Mouse (Mus musculus) ES-Bruce4 (cell line): ENCODE data around the gene C130074G19Rik. TPM values are rescaled to one million over a fixed set of nuclear protein-coding genes. Genes with fewer than 3 reads are reported as not detected.

ENCODE experiments used
- H3K27ac ChIP-seq: 2 replicates; pipeline ENCODE4 v1.5.1; 2012; ENCODE audit warnings: low read length, inconsistent platforms; ENCODE audit not compliant: insufficient read depth
- H3K27me3 ChIP-seq: 2 replicates; pipeline ENCODE4 v1.6.1; 2012; ENCODE audit warnings: mild to moderate bottlenecking, low read length, inconsistent platforms; ENCODE audit not compliant: control insufficient read depth, poor library complexity, insufficient read depth, severe bottlenecking
- H3K36me3 ChIP-seq: 2 replicates; pipeline ENCODE4 v1.6.1; 2012; ENCODE audit warnings: inconsistent platforms, mild to moderate bottlenecking, low read length, moderate library complexity; ENCODE audit not compliant: control insufficient read depth, poor library complexity, insufficient read depth, severe bottlenecking
- H3K4me1 ChIP-seq: one replicate; pipeline ENCODE4 v1.8.1; 2011; ENCODE audit warnings: low read length; ENCODE audit not compliant: control insufficient read depth, insufficient read depth
- H3K4me3 ChIP-seq: 2 replicates; pipeline ENCODE4 v1.5.1; 2011; ENCODE audit warnings: low read depth, mild to moderate bottlenecking, low read length
- H3K9ac ChIP-seq: 2 replicates; pipeline ENCODE4 v1.6.1; 2012; ENCODE audit warnings: low read depth, mild to moderate bottlenecking, inconsistent platforms; ENCODE audit not compliant: poor library complexity, severe bottlenecking
- H3K9me3 ChIP-seq: replicated peaks from 2 replicates; pipeline ENCODE4 v1.6.1; 2012; ENCODE audit warnings: mild to moderate bottlenecking, low read length, inconsistent platforms; ENCODE audit not compliant: control insufficient read depth, poor library complexity, insufficient read depth, severe bottlenecking
- CTCF ChIP-seq: IDR thresholded peaks from one replicate; pipeline ENCODE4 v1.8.1; 2011; ENCODE audit warnings: low read depth, low read length
- EP300 ChIP-seq: IDR thresholded peaks from 2 replicates; pipeline ENCODE4 v1.6.1; 2011; ENCODE audit warnings: low read depth, low read length; ENCODE audit not compliant: insufficient read depth
- POLR2A ChIP-seq: IDR thresholded peaks from one replicate; pipeline ENCODE4 v1.8.1; 2011; ENCODE audit warnings: low read length; ENCODE audit not compliant: insufficient read depth
- polyA plus RNA-seq: library from polyadenylated mRNA; stranded (reverse); fragments of >200 nt; gene quantifications from 2 replicates; pipeline ENCODE4 v1.2.4, GENCODE M21; 2011; ENCODE audit warnings: low read depth; ENCODE audit not compliant: missing spikeins, insufficient read depth, insufficient read length

Gene C130074G19Rik
- polyA plus RNA-seq, 1 experiment = 4.8 TPM

- peak overlapping the region; percentile 47 for H3K9ac ChIP-seq
- no peaks in the 10 kb centered on the region for H3K27me3 ChIP-seq
- H3K36me3 ChIP-seq = no peaks in the 10 kb centered on the region
- peak overlapping the region; percentile 79 for H3K4me3 ChIP-seq
- H3K27ac ChIP-seq = no peak overlapping the region
- no peak for TF ChIP-seq CTCF
- TF ChIP-seq POLR2A = no peak
- no peak for TF ChIP-seq EP300
- no peaks in the 10 kb centered on the region for H3K9me3 ChIP-seq
- H3K4me1 ChIP-seq = no peaks in the 10 kb centered on the region
Observed at GRCm38 (mm10) chr1:184844326-184845066, 38.5 kb downstream of the C130074G19Rik start.

- Histone ChIP-seq H3K9me3 (no peaks in the 10 kb centered on the region), H3K4me3 (no peak overlapping the region), H3K27me3 (no peaks in the 10 kb centered on the region), H3K9ac (no peak overlapping the region), H3K36me3 (no peaks in the 10 kb centered on the region), H3K4me1 (no peaks in the 10 kb centered on the region), H3K27ac (no peak overlapping the region)
- no peak for TF ChIP-seq CTCF
- TF ChIP-seq POLR2A = no peak
- no peak for TF ChIP-seq EP300
Observed at GRCm38 (mm10) chr1:184837649-184838048, 45.4 kb downstream of the C130074G19Rik start.

GRCm38 (mm10) chr1:184836350-184836749, 46.7 kb downstream of the C130074G19Rik start:
- no peak for TF ChIP-seq CTCF
- no peak for TF ChIP-seq POLR2A
- TF ChIP-seq EP300 = no peak
- H3K4me1 ChIP-seq = no peaks in the 10 kb centered on the region
- H3K36me3 ChIP-seq = no peaks in the 10 kb centered on the region
- H3K9me3 ChIP-seq = no peaks in the 10 kb centered on the region
- no peak overlapping the region for H3K4me3 ChIP-seq
- H3K27me3 ChIP-seq = no peaks in the 10 kb centered on the region
- H3K27ac ChIP-seq = peak overlapping the region; percentile 17; the same call in 1 of the 2 replicates
- H3K9ac ChIP-seq = no peak overlapping the region

GRCm38 (mm10) chr1:184833499-184833898, 49.5 kb downstream of the C130074G19Rik start:
- H3K36me3 ChIP-seq = no peaks in the 10 kb centered on the region
- no peak overlapping the region for H3K27ac ChIP-seq
- no peaks in the 10 kb centered on the region for H3K27me3 ChIP-seq
- TF ChIP-seq CTCF = no peak
- TF ChIP-seq EP300 = no peak
- TF ChIP-seq POLR2A = no peak
- no peak overlapping the region for H3K4me3 ChIP-seq
- no peak overlapping the region for H3K9ac ChIP-seq
- H3K4me1 ChIP-seq = peaks cover 1% of the 10 kb centered on the region
- H3K9me3 ChIP-seq = no peaks in the 10 kb centered on the region

- no peaks in the 10 kb centered on the region for H3K36me3 ChIP-seq
Observed at GRCm38 (mm10) chr1:184832211-184832610, 50.8 kb downstream of the C130074G19Rik start.

GRCm38 (mm10) chr1:184829897-184830296, 53.1 kb downstream of the C130074G19Rik start:
- Histone ChIP-seq H3K9me3 (no peaks in the 10 kb centered on the region), H3K4me1 (peaks cover 3% of the 10 kb centered on the region), H3K27ac (peak overlapping the region; percentile 20; the same call in 1 of the 2 replicates), H3K27me3 (no peaks in the 10 kb centered on the region), H3K9ac (no peak overlapping the region), H3K4me3 (no peak overlapping the region), H3K36me3 (no peaks in the 10 kb centered on the region)
- TF ChIP-seq CTCF = no peak
- no peak for TF ChIP-seq POLR2A
- TF ChIP-seq EP300 = no peak

More at GRCm38 (mm10) chr1:184832211-184832610, 50.8 kb downstream of the C130074G19Rik start:
- no peaks in the 10 kb centered on the region for H3K9me3 ChIP-seq
- no peak overlapping the region for H3K27ac ChIP-seq
- no peak overlapping the region for H3K9ac ChIP-seq
- no peaks in the 10 kb centered on the region for H3K27me3 ChIP-seq
- H3K4me1 ChIP-seq = peaks cover 1% of the 10 kb centered on the region
- TF ChIP-seq EP300 = no peak
- TF ChIP-seq CTCF = peak; percentile 73
- TF ChIP-seq POLR2A = no peak
- no peak overlapping the region for H3K4me3 ChIP-seq
